Mouse (Mus musculus) embryonic fibroblast, embryonic 13.5 days (primary cell): ENCODE data around the gene Xrcc4.

Experiments used
- CTCF ChIP-seq: IDR thresholded peaks from 2 replicates; pipeline ENCODE4 v1.5.1; 2011; ENCODE audit warnings: mild to moderate bottlenecking, control low read depth, low read length, moderate library complexity, borderline replicate concordance; ENCODE audit not compliant: insufficient read depth
- POLR2A ChIP-seq: IDR thresholded peaks from 2 replicates; pipeline ENCODE4 v1.6.1; 2011; ENCODE audit warnings: low read depth, mild to moderate bottlenecking, control low read depth, low read length, moderate library complexity

DNA sequence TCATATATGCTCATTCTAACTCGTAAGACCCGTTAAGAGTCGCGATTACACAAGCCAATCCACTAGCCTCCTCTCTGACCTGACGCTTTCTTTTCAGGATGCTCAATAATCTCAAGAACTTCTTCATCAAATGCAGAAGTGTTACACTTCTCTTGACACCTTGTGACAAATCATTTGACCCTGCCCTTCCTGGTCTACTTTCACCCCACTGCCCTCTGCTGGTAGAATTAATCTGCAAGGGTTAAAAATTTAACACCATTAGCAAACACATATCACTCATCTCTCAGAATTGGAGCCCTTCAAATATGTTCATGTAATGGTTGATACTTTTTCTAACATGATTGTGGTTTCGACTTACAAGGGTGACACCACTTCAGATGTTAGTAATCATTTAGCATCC, 37.7 kb downstream of the Xrcc4 start:
- TF ChIP-seq CTCF (no peak), POLR2A (no peak)
